Mouse (Mus musculus): Measurements from ENCODE around the gene Cacna1e.

Cacna1e gene

DNA sequence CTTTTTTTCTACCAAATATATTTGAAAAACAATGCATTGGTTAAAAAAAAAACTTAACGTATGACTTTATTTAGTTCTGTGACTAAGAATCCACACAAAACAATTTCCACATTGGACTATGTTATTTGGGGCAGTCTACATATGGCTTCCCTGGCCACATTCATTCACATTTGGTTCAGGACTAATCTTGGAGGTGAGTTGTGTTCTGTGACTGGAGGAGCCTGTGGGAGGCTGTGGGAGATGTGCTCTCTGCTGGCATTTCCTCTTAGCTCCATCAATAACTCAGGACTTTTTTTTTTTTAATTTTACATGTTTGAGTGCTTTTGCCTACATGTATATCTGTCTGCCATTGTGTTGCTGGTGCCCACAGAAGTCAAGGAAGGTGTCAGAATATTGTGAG lies 281.8 kb downstream of the Cacna1e start:
- TF ChIP-seq GATA4 (IDR thresholded peaks at IDR 0.05; ENCODE audit: insufficient replicate concordance, low read length) = no peak

DNA sequence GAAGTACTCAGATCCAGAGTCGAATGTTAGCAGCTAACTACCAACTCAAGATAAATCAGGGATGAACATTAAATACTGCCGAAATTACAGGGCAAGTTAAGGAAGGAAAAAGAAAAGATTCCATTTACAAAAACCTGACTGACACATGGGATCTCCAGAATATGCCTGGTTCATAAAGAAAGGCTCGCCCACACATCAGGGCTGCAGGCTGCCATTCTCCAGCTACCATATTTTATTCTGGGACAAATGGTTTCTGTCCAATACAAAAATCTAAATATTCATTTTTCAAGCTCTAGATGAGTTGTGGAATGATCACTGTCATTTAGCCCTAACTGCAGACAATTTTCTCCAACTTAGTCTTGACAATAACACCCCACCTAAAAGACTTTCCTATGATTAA lies 301.8 kb downstream of the Cacna1e start:
- no peak for TF ChIP-seq GATA4 (IDR thresholded peaks at IDR 0.05; ENCODE audit: insufficient replicate concordance, low read length)

DNA sequence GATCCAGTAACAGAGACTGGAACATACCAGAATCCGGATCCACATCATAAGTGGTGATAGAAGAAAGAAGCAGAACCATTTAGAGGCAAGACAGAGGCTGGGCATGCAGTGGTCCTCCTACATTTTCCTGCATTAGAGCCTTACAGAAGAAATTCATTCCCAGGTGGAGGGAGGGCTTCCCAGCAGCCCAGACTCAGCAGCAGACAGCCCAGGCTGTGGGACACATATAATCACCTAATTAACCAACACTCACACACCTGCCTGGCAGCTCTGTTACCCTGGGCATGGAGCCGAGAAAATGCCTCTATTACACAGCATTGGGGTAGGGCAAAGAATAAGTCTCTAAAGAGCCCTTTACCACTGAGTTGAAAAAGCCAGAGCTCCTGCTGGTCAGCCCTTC lies 304.4 kb downstream of the Cacna1e start:
- no peak for TF ChIP-seq GATA4 (IDR thresholded peaks at IDR 0.05; ENCODE audit: insufficient replicate concordance, low read length)

DNA sequence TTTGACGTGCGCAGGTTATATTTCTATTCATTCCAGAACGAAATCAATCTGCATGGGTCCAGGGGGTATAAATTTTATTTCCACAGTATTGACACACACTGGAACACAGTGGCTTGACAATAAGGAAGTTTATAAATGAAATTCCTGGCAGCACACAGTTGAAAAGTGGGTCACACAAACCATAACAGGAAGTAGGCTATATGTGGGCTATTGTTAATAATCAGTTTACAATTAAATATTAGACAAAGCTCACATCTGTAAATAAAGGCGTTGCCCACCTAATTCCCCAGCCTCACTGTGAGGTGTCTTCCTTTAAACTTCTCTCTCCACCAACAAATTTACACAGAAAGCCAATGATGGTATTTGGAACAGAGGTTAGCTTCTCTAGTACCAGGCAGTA lies 305.6 kb downstream of the Cacna1e start:
- TF ChIP-seq GATA4 (IDR thresholded peaks at IDR 0.05; ENCODE audit: insufficient replicate concordance, low read length) = no peak

DNA sequence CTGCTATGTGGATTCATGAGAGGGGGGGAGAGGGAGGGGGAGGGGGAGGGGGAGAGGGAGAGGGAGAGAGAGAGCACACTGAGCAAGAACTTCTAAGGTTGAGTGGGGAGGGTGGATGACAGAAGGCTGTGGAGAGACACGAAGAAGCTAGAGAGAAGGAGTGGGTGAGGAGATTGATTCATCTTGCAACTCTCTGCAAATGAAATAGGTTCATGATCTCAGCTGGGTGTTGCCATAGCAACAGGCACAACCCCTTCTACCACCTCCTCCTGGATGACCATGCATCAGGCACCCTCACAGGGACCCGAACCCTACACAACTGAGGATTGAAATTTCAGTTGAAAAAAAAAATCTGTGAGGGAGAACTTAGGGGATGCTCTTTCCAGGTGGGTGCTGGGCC lies 307.9 kb downstream of the Cacna1e start:
- no peak for TF ChIP-seq GATA4 (IDR thresholded peaks at IDR 0.05; ENCODE audit: insufficient replicate concordance, low read length)

DNA sequence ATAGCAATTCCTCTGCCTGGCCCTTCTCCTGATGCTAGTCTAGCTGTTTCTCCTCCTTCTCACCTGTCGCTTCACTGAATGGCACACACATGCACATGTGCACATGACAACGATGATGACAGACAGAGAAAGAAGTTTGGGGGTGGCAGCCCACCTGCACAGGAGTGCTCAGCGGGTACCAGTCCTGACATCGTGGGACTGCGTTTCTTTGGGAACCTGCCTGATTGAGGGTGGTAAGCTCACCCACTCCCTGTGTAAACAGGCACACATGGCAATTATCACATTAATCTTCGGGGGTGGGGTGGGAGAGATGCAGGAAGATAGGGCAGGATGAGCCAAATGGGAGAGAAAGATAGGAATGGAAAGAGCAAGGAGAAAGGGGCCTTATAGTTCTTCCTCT lies 318.3 kb downstream of the Cacna1e start:
- TF ChIP-seq GATA4 (IDR thresholded peaks at IDR 0.05; ENCODE audit: insufficient replicate concordance, low read length) = no peak

DNA sequence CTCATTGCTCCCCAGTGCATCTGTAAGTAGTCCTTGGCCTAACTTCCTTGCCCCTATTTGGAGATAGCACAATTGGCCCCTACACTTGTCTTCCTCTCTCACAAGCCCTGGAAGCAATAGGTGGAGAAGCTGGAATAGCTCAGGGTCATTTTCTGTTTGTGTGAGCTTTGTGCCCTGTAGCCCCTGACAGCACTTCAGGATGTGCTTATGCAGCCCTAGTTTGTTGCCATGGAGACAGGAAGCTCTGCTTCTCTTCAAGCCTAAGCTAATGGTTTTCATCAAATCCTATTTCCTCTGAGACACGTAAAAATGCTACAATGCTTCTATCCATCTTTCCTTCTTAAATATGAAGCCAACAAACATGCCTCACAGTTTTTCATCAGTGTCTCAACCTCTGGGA lies 328.5 kb downstream of the Cacna1e start:
- no peak for TF ChIP-seq GATA4 (IDR thresholded peaks at IDR 0.05; ENCODE audit: insufficient replicate concordance, low read length)

DNA sequence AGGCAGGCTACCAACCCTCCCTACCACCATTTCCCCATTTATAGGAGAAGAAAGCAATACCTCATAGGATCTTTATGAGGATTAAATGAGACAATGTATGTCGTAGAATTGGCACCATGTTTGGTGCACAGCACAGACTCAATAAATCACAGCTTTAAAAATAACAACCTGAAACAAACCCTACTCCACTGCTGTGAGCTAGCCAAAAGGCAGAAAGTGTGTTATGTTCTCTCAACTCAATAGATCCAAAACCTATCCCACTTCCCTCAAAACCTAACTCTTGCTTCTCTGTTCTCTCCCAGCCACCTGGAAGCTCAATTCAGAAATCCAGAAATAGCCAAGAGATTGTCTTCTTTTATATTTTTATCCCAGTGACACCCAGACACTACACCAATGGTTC lies 331.2 kb downstream of the Cacna1e start:
- no peak for TF ChIP-seq GATA4 (IDR thresholded peaks at IDR 0.05; ENCODE audit: insufficient replicate concordance, low read length)

DNA sequence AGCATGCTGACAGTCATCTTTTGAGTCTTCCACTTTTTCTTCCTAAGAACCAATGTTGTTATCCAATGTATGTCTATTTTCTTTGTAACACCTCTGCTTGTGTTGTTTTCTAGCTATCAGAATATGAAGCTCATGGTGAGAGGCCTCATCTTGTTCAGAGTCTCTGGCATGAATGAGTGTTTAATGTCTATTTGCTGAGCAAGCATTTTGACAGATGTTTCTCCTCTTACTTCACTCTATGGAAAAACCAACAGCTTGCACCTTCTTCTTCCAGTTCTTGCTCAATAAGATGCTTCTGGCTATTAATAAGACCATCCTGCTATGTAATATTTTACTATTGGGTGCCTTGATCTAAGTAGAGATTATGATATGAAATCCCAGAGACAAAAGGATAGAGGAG lies 346.9 kb downstream of the Cacna1e start:
- TF ChIP-seq GATA4 (IDR thresholded peaks at IDR 0.05; ENCODE audit: insufficient replicate concordance, low read length) = no peak

DNA sequence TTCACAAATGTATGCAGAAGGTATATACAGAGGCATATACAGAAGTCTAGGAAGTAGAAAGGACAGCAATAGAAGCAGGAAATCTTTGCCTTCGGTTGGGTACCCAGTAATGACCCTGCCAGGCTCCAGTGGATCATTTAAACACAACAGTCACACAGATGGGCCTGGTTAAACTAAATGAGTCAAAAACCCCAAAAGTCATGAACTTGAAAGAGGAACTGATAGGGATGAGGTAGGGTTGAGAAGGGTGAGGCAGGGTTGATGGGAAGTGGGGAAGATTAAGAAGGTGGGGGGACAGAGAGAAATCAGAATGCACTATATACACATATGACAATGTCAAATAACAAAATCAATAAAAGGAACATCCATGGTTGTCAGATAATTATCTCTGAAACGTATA lies 347.5 kb downstream of the Cacna1e start:
- no peak for TF ChIP-seq GATA4 (IDR thresholded peaks at IDR 0.05; ENCODE audit: insufficient replicate concordance, low read length)

DNA sequence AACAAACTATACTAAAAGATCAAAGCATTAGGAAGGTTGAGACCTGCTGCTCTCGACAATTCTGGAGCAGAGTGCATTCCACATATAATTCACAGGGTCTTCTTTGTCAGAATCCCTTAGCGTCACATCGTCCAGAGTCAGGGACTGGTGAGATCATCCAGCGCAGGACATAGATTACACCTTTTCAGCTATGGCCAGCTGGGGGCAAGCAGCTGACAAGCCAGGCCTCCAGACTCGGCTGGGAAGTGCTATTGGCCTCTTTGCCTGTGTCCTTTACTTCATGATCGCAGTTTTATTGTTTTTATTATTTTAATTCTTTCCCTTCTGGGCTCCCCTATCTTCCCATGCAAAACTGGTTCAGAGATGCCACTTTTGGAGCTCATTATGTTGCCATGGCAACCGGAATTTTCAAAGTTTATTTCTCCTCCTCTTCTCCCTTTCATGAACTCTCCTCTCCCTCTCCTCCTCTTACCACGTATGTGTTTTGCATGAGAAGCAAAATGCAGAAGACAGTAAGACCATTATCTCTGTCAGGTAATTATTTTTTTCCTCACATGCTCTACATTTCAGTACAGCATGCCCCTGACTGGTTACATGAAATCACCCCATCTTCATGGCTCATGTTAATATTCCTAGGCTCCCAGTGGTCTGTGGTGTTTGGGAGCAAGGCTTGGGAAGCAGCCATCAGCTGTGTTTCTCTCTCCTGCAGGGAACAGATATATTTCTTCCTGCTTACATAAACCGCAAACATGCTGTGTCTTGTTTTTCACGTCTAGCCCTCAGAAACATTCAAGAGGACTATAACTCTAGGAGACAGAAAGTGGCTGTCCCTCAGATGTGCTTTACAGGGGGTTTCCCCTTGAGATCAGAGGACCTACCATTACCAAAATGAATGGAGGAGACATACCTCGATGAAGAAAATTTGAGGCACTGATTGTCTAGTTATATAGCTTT lies 351.0 kb downstream of the Cacna1e start:
- TF ChIP-seq GATA4 (IDR thresholded peaks at IDR 0.05; ENCODE audit: insufficient replicate concordance, low read length) = no peak

DNA sequence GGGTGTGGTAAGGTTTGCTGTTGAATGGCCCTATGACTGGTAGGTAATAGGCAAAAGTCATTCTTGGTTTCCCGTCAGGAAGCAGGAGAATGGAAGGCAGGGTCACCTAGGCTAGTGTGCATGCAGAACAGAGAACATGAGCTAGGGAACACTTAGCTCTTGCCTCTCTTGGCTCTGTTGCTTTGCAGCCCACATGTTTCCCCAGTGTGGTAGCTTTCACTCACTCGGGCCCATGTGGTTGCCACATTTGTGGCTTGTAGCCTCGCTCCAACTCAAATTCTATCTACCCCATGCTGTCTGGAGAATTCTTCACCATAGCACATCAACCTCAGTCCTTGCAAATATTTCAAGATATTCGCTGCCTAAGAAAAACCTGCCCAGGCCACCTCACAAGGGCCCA lies 354.6 kb downstream of the Cacna1e start:
- TF ChIP-seq GATA4 (IDR thresholded peaks at IDR 0.05; ENCODE audit: insufficient replicate concordance, low read length) = no peak

DNA sequence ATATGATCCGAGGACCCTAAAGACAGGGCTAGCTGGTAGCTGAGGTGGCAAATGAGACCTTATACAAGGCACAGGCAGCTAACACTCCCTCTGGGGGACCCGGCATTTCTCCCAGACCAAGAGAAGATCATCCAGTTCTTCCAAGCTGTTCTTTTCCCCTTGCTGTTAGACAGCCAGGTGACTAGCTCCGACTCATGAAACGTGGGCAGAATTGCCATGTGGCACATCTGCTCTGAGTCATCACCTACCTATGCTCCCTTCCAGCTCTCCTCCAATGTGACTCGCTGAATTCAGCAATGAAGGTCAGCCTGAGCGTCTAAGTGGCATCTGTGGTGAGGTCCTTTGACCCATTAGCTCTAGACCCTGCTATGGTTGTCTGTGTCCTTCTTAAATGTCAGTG lies 355.5 kb downstream of the Cacna1e start:
- TF ChIP-seq GATA4 (IDR thresholded peaks at IDR 0.05; ENCODE audit: insufficient replicate concordance, low read length) = no peak

DNA sequence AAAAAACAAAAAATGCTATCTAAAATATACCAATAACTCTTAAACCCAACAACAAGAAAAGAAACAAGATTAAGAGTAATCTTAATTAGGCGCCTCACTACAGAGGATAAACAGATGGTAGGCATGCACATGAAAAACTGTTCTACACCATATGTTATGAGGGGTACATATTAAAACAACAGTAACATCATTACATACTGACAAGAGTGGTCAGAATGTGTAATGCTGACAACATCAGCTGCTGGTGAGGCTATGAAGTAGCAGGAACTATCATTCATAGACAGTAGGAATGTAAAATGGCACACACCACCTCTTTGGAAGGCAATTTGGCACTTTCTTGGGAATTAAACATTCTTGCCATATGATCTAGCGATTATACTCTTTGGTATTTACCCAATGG lies 363.6 kb downstream of the Cacna1e start:
- TF ChIP-seq GATA4 (IDR thresholded peaks at IDR 0.05; ENCODE audit: insufficient replicate concordance, low read length) = no peak

DNA sequence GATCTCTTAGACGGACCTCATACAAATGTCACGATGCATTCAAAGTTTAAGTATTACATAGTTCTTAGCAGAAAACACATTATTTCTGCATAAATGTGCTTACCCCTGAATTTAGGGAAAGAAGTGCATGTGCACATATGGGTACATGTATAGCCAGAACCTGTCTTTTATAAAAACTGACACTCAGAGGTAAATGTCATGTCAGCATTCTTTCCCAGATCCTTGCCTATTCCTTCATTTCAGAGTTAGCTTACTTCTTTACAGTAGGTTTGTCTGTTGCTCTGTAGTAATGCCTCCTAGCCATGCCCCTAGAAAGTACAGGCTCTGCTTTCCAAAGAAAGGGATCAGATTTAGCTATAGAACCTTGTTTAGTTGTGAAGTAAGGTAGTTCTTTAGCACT lies 369.0 kb downstream of the Cacna1e start:
- no peak for TF ChIP-seq GATA4 (IDR thresholded peaks at IDR 0.05; ENCODE audit: insufficient replicate concordance, low read length)

DNA sequence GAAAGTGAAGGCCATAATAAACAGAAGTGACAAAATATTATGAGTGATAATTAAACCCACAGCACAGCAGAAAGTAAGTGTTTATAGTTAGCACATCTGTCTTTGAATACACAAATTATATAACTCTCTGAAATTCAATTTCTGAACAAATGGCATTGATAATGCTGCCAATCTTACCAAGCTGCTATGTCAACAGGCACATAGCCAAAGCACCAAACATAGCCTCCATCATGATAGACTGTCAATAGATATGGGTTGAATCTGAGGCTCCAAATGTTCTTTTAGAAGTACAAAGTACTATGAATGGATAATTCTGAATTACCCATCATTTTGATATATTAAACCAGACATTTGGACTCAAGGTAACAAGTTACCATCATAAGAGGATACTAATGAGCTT lies 372.6 kb downstream of the Cacna1e start:
- TF ChIP-seq GATA4 (IDR thresholded peaks at IDR 0.05; ENCODE audit: insufficient replicate concordance, low read length) = no peak

DNA sequence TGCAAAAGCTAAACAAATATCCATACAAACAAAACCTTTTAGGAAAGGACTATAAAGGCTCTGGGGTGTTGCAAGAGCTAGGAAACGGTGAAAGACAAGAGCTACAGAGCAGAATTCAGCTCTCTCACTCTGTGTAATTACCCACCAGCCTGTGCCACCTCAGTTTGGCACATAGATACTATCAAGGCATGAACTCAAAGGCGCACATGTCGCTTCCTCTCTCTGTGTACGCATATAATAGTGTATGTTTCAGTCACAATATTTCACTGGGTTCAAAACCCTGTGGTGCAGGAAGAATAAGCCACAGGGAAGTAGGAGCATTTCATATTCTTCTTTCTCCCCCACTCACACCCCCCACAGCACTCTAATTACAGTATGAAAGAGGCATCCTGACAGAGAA lies 380.3 kb downstream of the Cacna1e start:
- no peak for TF ChIP-seq GATA4 (IDR thresholded peaks at IDR 0.05; ENCODE audit: insufficient replicate concordance, low read length)

All from liver, adult (tissue).